Mouse (Mus musculus) testis, adult 2 months (tissue): Measurements from ENCODE around the gene 9130213A22Rik.

ENCODE experiments used
- CTCF ChIP-seq: fragments of 200-500 bp; IDR thresholded peaks from 2 replicates; pipeline ENCODE4 v1.5.1; 2012; ENCODE audit warnings: low read depth, mild to moderate bottlenecking, inconsistent platforms, low read length, moderate library complexity; ENCODE audit not compliant: control insufficient read depth, insufficient read depth, insufficient replicate concordance
- POLR2A ChIP-seq: fragments of 200-500 bp; IDR thresholded peaks from 2 replicates; pipeline ENCODE4 v1.6.1; 2012; ENCODE audit warnings: low read depth, mild to moderate bottlenecking, inconsistent platforms, low read length, moderate library complexity; ENCODE audit not compliant: control insufficient read depth

DNA sequence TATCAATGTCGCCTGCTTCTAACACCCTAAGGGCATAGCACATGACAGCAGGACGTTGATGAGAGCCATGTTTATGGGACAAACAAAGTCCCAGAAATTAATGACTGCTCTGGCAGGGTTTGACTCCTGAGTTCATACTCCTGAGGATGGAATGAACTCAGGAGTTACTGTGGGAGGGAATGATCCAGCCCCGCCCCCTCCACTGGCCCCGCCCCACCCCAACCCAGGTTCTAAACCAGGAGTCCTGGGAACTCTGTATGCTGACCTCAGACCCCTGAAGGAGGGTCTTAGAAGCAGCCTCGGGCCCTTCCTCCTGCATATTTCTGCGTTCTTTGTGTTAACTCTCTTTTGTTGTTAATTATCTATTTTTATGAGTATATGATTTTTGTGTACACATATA is 36.8 kb downstream of the 9130213A22Rik start:
- no peak for TF ChIP-seq CTCF
- TF ChIP-seq POLR2A = no peak
